Mouse (Mus musculus) CD4-positive helper T cell, adult 2 months (primary cell): ENCODE data around the gene Tgfbr2.

Experiments used
- DNase-seq: peaks from one replicate; pipeline ENCODE4 v3.0.0-alpha.2; 2012; ENCODE audit warnings: low read depth, missing footprints, low spot score

Gene Tgfbr2

DNA sequence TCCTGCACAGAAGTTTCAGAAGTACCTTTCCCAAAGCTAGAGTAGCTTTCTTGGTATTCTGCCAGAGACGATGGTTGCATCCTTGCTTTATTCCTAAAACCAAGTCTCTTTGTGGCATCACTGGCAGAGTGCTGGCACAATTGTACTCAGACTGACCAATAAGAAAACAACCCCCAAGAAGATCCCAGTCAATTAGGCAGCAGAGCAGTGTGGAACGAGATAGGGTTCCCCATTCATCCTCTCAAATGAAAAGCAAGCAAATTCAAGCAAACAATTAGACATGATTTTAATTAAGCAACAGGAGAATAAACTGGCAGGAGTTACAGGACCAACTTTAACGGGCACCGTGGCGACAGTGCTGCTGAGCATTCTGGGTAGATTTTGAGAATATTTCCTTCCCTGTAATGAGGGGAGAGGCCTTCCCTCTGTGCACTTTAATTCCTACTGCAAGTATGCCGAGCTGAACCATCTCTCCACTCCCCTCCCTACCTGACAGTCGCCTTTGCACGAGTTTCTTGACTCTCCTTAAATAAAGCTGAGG lies 56.8 kb downstream of the Tgfbr2 start:
- DNase-seq: no peak

DNA sequence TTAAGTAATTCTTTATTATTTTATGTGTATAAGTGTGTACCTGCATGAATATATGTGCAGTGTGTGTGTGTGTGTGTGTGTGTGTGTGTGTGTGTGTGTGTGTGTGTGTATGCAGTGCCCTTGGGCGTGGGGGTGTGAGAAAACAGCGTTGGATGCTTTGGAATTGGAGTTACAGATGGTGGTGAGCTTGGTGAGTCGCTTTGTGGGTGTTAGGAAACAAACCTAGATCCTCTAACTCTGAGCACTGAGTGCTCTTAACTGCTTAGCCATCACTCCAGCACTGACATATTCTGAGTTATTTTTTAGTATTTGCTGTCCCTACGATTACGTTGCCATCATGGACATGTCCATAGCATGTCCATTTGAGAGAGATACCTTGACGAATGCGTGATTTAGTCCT lies 59.3 kb downstream of the Tgfbr2 start:
- no peak for DNase-seq

DNA sequence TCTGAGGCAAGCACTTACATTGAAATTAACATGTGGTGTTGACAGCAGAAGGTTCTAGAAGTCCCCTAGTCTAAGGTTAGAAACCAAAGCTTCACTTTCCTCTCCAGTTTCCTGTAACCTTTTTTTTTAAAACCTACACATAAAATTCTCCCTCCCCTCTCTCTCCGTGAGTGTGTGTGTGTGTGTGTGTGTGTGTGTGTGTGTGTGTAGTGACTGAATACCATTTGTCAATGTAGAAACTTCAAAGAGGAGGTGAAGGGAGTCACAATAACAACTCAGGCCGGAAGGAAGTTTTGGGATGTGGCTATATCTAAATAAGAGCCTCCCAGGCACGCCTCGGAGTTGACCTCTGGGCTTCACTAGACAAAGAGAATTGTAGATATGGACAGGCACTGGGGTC lies 60.8 kb downstream of the Tgfbr2 start:
- DNase-seq: peak; percentile 84

DNA sequence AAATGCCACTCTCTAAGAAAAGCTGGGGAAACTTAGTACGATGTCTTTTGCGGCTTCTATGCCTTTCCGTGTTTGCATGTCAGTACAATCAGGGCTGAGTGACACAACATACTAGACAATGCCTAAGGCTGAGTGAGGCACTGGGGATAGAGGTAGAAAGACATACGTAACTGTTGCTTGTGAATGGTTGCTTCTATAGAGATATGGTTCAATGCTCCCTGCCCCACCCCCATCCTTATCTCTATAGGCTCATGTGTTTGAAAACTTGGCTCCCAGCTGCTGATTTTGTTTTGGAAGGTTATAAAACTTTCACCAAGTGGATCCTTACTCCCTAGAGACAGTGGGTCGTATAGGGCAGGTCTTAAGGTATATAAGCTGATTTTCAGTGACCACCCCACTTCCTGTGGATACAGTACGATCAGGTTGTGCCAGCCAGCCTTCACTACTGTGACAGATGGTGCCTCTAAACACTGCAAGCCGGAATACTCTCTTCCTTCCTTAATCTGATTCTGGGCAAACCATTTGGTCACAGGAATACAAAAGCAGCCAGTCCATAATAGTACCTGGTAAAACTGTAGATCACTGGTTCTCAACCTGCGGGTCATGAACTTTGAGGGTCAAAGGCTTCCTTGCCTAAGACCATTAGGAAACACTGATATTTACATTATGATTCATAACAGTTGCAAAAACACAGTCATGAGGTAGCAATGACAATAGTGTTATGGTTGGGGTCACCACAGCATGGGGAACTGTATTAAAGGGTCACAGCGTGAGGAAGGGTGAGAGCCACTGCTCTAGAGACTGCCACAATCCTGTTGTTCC lies 63.8 kb downstream of the Tgfbr2 start:
- DNase-seq: no peak

DNA sequence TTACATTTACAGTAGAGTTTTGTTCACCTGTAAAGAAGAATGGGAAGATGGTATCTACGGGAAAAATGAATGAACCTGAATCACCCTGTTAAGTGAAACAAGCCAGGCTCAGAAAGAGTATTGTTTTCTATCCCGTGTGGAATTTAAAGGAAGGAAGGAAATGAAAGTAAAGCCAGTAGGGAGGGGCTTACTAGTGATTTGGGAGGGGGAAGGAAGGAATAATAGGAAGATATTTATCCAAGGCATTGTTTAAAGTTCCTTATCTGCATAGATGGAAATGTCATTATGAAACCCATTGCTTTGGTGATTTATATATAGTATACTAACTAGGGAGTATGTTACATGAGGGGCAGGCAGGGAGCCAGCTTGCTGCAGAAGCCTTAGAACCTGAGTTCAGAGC lies 66.4 kb downstream of the Tgfbr2 start:
- DNase-seq: no peak

DNA sequence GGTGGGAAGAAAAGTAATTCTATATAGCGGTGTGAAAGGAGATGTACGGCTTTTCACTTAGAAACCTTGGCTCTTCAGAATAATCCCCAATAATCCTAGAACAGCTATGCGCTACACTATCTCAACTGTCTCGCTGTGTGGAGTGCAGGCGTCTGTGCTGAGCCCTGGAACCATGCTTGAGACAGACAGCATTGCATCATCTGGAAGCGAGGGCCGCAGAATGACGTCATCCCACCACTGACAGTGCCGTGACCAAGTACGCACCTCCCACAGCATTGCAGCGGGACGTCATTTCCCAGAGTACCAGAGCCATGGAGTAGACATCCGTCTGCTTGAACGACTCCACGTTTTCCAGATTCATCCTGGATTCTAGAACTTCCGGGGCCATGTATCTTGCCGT lies 70.4 kb downstream of the Tgfbr2 start:
- DNase-seq: no peak

DNA sequence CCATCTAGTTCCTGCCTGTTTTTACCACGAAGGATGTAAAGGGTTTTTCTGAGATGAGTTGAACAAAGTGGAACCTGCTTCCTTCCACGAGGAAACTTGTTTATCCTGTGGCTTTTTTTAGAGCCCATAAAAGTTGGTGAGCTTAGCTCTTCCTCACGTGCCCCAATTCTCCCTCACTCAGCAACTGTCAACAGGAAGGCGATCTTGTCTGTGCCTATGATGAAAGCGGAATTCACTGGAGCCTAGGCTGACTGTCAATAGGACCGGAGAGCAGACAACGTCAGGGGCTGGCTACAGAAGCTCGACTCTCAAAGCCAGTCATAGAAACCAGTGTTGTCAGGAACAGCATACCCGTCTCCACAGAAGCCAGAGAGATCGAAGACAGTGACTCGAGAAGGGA lies 73.3 kb downstream of the Tgfbr2 start:
- DNase-seq: peak; percentile 47

DNA sequence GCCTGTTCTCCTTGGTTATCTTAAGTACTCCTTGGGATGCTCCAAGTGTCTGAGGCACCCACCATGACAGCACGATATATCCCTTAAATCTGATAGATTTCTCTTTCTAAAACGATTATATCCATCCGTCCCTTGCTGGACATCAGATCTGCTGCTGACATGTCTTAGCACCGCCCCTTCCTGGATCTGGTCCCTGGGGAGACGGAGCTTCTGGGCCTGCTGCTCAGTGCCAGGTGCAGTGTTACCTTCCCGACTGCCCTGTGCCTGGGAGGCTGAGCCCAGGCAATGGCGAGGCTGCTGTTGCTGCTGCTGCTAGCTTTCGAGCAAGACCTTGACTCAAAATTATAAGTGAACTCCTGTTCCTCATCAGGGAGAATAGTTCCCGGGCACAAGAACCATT lies 75.1 kb downstream of the Tgfbr2 start:
- DNase-seq: no peak

DNA sequence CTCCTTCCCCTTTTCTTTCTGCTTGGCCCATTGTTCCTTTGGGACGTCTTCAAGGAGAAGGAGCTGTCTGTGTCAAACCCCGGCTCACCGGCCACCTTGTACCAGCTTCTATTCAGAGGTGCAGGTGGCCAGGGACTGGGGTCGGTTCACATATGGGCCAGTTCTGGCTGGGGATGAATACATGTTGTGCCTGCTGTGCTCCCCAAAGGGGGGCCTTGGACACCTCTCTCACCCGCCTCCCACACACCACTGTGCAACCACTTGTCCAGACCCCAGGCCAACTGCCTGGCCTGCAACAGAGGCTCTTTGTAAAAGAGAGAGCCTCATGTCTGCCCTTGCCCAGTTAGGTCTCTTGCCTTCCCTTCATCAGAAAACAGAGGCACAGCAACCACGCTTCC lies 75.6 kb downstream of the Tgfbr2 start:
- no peak for DNase-seq

DNA sequence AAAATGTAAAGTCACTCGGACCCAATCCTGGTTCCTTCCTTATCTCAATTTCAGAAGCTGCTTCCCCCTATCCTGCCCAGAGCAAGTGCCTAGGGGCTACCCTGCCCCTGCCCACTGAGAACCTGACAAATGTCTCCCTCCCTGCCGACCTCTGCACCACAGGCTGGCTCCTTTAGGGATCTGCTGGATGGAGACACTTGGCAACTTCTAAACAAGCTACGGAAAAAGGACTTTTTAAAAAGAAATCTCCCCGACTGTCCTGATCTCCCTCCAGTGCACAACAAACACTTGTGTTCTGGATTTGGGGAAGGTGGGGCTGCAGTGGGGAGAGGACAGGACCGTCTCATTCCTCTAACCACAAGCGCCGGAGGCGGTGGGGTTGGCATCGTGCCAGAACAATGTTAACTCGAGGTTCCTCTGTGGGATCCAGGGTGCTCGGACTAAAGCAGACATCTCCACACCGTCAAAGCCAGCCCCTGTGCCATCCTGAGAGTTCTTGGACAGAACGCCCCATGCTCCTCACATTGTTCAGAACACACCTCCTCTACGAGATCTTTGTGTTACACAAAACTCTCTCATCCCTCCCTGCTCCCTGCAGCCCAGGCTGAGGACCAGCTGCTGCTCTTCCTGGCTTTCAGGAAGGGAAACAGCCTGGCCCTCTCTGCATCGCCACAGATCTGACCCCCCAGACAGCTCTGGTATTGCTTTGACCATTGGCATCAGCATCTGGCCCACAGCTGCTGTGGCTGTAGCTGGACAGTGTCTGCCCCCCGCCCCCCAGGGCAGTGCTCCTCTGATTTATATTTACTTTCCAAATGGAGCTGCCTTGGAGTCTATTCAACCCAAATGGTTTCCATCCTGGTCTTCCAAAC lies 76.2 kb downstream of the Tgfbr2 start:
- no peak for DNase-seq

DNA sequence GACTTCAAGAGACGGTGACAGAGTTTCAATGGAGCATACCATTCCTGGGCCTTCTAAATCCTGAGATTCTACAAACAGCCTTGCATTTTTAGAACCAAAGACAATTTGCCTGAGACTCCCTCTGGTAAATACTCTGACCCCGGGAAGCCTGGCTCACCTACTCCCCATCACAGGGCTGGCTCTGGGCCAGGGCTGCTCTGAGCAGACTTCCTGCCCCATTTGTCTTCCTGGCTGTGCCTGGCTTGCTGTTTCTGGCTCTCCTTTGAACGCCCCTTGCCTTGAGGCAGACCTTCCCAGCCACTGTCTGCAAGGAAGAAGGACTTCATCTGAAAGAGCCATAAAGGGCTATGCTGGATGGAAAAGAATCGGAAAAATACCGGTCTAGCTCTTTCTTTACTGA lies 83.2 kb downstream of the Tgfbr2 start:
- peak; percentile 46 for DNase-seq

DNA sequence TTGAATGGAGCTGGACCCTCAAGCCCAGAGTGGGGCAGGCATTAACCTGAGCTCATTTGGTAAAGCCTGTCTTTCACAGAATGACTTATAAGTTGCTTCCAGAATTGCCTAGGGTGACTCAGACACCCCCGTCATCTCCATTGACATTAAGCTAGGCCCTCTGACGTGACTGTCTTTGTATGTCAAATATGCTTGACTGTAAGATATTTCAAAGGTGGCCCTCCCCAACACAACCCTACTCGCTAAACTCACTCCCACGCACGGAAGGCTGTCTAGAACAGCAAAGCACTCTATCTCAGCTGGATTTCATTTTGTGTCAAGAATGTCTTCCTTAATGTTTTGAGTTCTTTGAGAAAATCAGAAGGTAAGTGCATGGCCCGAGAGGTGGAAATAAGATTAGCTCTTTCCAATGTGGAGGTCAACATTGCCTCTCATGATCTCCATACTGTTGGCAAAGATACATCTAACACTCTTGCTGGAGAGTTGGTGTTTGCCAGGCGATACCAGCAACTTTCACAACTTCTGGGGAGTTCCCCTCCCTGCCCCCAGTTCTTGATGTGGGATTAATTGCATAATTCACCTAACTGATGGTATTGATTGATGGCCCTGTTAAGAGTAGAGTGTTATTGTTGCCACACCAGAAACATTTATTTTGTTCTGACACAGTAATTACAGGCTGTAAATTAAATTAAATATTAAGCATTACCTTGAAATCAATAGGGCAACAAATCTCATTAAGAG lies 83.9 kb downstream of the Tgfbr2 start:
- DNase-seq: peak; percentile 79

DNA sequence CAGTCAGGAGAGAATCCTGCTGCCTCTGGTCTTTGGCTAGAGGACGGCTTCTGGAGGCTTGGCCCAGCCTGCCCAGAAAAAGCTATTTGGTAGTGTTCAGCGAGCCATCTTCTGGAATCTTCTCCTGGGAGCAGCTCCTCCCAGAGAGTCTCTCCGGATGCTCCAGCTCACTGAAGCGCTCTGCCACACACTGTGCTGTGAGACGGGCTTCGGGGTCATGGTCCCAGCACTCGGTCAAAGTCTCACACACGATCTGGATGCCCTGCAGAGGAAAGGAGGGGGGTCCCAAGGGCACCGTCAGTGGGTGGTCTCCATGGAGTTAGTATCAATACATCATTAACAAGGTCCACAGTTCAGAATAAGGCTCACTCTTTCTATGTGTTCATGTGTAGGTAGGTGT lies 84.9 kb downstream of the Tgfbr2 start:
- no peak for DNase-seq

DNA sequence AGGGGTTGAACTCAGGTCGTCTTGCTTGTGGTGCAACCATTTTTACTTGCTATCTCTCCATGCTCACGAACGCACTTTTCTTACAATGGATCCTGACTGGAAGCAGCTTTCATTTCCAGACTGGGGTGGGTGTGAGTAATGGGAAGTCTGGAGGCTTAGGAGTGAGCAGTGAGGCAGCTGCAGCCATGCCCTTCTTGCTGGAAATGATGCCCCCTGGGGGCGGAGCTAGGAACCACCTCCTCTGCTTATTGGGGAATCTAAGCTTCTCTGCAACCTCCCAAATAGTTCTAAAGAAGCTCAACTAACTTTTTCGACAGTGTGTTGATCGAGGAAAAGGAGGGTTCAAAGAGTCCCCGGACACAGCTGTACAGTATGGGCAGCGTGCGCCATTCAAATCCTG lies 86.2 kb downstream of the Tgfbr2 start:
- DNase-seq: peak; percentile 34

DNA sequence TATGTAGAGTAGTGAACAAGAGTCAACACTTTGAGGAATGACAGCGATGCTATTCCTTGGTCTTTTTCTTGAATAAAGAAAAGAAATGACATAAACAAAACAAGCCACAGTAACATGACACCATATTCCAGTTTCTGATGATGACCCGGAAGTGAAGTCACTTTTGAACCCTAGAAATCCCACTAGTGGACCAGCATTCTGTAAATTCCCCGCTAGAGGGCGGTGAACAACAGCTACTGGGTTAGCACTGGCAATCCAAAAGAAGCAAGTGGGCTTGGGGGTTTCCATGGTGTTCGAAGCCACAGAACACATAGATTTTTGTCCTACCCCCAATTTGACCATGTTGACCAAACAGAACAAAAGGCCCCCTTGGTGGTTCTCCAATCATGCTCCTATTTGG lies 87.3 kb downstream of the Tgfbr2 start:
- peak; percentile 79 for DNase-seq

DNA sequence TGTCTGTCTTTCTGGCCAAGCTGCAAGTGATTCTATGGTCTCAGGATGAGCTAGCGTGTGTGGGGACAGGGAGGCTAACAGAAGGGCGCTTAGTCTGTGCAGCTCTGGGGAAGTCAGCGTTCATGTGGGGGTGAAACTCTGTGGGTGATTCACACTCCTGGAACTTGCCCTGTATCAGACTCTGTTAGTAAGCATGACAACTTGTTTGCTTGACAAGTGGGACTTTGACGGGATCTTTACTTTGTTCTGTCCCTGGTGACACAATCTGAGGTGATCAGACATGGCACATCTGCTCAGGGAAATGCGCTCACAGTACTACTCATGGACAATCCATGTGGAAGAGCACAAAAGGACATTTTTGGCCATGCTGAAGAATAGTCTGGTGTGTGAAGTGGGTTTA lies 87.9 kb downstream of the Tgfbr2 start:
- DNase-seq: no peak

DNA sequence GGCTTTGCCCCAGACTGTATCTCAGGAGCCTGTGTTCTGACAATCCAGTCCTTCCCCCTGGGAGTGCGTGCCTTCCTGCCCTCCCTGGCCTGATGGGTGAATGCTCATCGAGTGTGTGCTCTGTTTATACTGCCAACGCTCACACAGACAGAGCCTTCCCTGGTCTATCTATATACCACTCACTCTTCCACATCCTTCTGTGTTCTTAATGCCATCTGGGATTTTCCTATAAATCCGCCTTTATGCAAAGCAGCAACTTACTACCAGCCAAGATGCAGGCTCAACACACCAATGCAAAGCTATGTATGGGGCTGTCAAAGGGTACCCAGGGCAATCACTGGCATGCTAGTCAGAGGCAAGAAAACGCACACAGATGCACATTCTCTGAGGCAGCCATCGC lies 89.2 kb downstream of the Tgfbr2 start:
- DNase-seq: no peak

DNA sequence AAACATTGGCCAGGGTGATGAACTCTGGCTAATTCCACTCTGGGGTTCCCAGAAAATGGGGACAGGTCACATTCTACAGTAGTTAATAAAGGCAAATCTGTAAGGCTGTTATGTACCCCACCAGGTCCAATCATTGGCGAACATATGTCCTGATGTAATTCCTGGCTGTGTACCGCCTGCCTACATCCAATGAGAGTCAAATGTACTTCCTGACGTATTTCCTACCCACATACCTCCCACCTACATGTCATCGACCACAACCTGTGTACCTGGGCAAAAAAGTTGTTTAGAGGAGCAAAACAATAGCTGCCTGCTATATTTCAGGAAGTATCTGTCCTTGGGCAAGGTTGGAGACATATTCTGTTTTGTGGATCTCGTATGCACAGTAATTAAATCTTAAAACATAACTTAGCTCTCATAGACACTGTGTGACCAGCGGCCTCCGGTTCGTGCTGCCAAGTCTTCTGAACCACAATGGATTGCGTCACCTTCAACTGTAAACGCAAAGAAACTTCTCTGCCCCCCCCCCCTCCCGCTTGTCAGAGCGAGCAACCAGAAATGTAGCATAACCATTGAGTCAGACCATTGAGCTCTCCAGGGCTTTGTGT lies 90.7 kb downstream of the Tgfbr2 start:
- DNase-seq: peak; percentile 50

DNA sequence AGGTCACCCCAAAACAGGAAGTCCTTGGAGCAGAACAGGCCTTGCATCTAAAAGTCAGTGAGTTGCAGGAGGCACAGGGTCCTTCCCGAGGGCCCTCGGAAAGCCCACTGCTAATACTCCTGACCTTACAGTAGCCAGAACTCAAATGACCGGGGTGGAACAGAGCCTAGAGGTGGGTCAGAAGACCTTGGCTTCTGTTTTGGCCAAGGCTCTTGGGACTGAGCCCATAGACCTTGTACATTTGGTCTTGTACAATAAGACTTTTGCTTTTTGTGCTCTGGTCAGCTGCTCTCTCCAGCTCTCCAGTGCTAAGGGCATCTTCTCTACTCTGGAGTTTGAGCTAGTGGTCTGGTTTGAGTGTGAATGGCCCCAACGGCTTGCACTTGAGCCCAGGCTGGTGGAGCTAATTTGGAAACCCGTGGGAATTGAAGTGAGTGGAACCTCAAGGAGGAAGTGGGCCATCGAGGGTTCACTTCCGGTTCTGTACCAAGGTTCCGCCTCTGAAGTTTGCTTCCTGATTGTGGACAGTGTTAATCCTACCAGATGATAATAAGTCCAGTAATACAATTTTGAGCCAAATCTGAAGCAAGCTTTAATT lies 91.3 kb downstream of the Tgfbr2 start:
- DNase-seq: no peak

DNA sequence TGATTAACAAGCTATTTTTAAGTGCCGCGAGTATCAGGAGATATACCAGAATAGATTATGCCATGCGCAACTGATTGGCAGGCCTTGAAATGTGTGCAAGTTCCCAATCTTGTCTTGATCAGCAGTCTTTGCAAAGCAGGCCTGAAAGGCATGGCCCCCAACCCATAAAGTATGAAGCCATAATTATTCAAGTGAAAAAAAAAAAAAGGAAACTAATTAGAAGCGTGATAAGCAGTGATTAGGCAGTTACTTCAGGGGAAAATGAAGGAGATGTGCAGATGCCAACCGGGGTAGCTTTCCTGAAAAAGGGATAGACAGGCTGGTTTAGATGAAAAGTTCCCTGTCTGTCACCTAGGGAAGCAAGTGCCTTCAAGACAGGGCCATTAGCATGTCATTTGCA lies 91.9 kb downstream of the Tgfbr2 start:
- no peak for DNase-seq

DNA sequence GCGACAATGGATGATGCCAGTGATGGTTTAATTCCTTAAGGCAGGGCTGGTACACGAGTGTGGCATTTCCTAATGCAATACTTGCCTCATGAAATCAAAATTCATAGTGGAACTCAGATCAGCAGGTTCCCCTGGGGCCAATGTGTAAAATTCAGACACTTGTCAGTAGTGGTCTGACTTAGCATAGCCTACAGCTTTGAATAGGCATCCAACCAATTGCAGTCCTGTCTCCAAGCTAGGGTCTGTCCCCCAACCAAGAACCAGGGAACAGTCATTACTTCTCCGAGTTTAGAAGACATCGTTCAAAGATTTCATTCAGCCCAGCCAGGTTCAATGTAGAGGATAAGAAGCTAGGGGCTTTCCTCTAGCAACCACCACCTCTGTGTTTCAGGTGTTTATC lies 93.4 kb downstream of the Tgfbr2 start:
- no peak for DNase-seq
